Mouse (Mus musculus): ENCODE results near the gene Rangrf. TPM values are rescaled to one million over a fixed set of nuclear protein-coding genes. Genes with fewer than 3 reads are reported as not detected.
"Not testable (repeated sequence)": the region's sequence is repeated elsewhere in the genome, so short reads cannot be mapped to it uniquely, and the experiment has no call there.

Gene Rangrf
- 87.2 and 120 TPM in 2 replicates for total RNA-seq (2014; fragmentation: Nextera tagmentation)
- total RNA-seq (2017), result 47.6 and 56.5 TPM in 2 replicates

DNA sequence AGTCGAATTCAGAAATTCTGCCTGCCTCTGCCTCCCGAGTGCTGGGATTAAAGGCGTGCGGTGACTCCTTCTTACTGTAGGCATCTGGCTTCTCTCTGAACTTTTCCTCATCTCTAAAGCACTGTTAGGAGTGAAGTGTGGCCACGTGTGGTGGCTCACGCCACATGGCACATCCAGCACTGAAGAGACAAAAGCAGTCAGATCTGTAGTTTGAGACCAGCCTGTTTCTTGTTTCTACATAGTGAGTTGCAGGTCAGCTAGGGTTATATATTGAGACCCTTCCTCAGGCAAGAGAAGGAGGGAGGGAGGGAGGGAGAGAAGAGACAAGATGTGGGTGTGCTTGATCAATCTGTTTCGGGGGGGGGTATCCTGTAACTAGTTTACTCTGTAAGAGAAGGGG is at the start of gene Rangrf:
Gene Rangrf (minus strand): TSS at position 101 of the 400 bp plus-strand sequence.
- ATAC-seq (replicated peaks; ENCODE audit: poor library complexity, severe bottlenecking), result no peak

DNA sequence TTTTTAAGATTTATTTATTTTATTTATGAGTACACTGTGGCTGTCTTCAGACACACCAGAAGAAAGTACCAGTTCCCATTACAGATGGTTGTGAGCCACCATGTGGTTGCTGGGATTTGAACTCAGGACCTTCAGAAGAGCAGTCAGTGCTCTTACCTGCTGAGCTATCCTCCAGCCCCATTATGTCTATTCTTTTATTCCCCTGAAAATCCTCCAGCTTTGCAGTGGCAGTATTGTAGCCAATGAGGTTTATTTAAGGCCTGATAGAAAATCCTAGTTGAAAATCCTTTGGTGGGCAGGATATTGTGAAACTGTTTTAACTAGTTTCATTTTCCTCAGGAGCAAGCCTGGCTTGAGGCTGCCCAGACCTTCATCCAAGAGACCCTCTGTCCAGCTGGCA is 45.7 kb upstream of the Rangrf start:
- no peak for ATAC-seq (replicated peaks; ENCODE audit: poor library complexity, severe bottlenecking)

DNA sequence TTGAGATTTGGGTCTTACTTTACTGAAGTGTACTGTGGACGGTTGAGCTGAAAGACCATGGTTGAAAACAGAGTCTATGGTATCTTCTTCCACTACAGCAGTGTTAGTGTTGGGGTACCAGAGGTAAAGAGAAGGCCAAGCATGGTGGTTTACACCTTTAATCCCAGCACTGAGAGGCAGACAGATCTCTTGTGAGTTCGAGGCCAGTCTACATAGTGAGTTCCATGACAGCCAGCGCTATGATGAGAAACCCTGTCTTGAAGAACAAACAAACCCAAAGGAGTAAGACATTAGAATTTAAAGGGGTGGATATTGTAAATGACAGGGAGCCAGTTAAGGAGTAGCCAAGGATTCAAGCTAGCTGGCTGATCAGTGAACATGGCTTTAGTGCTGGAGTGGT is 41.8 kb upstream of the Rangrf start:
- no peak for ATAC-seq (replicated peaks; ENCODE audit: poor library complexity, severe bottlenecking)

DNA sequence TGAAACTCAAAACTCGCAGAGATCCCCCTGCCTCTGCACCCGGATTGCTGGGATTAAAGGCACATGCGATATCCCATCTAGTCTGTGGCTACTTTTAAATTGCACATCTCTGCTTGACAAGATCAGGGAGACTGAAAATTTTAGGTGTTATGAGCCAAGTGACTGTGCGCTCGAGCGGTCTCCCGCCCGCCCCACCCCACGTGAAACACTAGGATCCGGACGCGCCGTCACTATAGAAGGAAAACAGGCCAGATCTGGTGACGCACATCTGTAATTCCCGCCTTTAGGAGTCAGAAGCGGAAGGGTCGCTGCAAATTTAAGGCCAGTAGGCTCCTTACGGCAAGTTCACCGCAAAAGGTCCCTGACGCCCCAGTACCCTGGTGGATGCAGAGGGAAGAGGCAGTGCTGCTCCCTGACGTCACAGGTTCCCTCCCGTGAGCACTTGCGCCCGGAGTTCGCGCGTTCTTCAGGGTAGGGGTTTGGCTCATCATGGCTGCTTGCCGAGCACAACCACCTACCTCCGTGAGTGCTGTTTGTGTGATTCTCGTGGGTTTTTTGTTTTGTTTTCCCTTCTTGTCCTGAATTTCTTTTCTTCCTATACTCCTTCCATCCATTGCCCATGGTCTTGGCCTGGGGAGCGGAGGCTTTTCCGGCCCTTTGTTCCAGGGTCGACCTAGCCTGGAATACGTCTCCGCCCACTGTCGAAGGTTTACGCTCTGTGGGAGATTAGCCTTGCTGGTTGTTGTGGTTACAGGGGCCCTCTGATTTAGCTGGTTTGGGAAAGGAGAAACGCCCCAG is 40.9 kb upstream of the Rangrf start, which contains the start of gene Ctc1:
Gene Ctc1 (plus strand): TSS at position 268 of the 798 bp plus-strand sequence.
- peak; percentile 95 for ATAC-seq (replicated peaks; ENCODE audit: poor library complexity, severe bottlenecking)

DNA sequence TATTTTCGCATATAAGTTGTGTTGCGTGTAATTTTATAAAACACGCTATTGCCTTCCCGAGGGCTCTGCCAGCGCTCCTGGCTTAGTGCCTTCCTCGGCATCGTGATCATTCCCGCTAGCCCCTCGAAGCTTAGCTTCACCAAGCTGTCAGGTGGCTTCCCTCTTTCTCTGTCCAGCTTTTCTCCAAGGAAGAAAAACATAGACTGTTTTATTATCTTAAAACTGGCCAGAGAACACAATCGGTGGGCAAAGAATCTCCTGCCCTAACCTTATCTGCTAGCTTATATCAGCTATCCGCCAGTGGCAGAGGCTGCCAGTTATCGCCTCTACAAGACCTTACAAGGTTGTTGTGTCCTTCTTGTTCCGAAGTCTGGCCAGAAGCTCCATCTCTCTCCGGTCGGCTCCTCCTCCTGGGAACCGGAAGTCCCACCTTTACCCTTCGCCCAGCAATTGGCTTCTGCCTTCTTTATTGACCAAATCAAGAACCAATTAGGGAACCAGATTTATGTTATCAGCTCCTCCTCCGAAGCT is 37.2 kb upstream of the Rangrf start:
- ATAC-seq (replicated peaks; ENCODE audit: poor library complexity, severe bottlenecking), result peak; percentile 56

DNA sequence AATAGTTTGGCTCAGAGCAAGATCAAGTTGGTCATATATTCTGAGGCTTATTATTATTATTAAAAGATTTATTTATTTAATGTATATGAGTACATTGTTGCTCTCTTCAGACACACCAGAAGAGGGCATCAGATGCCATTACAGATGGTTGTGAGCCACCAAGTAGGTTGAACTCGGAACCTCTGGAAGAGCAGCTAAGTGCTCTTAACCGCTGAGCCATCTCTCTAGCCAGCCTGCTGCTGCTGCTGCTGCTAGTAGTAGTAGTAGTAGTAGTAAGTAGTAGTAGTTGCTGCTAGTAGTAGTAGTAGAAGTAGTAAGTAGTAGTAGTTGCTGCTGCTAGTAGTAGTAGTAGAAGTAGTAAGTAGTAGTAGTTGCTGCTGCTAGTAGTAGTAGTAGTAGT is 36.5 kb upstream of the Rangrf start:
- not testable (repeated sequence) for ATAC-seq (replicated peaks; ENCODE audit: poor library complexity, severe bottlenecking)

DNA sequence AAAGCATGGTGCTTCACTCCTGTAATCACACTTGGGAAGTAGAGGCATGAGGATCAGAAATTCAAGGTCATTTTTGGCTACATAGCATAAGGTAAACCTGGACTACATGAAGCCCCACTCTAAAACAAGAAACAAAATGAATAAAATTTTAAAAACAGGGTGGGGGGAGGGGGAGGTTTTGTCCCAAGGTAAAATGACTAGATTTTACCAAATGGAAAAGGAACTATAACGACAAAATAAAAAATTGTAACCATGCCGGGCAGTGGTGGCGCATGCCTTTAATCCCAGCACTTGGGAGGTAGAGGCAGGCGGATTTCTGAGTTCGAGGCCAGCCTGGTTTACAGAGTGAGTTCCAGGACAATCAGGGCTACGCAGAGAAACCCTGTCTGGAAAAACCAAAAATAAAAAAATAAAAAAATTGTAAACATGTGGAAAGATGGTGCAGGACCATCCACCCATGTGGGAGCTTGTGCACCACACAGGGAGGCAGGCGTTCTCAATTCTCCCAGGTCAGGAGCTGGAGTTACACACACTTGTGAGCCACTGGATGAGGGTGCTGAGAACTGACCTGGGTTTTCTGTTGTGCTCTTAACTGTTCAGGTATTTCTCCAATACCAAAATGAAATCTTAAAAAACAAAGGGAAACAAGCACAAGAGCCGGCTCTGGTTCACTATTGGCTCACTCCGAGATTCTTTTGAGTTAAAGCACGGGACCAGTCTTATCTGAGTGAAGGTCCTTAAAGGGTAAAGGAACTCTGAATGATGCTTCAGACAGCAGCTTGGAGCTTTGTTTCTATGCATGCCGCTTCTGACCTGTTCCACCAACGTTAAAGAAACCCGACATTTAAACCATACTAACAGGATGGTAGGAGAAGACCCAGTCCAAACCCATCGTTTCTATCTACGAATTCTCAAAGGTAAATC is 35.7 kb upstream of the Rangrf start:
- no peak for ATAC-seq (replicated peaks; ENCODE audit: poor library complexity, severe bottlenecking)

DNA sequence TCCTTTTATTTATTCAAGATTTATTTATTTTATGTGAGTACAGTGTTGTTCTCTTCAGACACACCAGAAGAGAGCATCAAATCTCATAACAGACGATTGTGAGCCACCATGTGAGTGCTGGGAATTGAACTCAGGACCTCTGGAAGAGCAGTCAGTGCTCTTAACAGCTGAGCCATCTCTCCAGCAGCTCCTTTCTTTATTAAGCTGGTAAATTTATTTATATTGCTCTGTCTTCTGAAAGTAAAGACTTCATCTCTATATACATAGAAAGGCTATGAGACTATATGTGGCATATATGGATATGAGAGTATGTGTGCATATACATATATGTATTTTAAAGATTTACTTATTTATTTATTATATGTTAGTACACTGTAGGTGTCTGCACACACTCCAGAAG is 34.5 kb upstream of the Rangrf start:
- no peak for ATAC-seq (replicated peaks; ENCODE audit: poor library complexity, severe bottlenecking)

DNA sequence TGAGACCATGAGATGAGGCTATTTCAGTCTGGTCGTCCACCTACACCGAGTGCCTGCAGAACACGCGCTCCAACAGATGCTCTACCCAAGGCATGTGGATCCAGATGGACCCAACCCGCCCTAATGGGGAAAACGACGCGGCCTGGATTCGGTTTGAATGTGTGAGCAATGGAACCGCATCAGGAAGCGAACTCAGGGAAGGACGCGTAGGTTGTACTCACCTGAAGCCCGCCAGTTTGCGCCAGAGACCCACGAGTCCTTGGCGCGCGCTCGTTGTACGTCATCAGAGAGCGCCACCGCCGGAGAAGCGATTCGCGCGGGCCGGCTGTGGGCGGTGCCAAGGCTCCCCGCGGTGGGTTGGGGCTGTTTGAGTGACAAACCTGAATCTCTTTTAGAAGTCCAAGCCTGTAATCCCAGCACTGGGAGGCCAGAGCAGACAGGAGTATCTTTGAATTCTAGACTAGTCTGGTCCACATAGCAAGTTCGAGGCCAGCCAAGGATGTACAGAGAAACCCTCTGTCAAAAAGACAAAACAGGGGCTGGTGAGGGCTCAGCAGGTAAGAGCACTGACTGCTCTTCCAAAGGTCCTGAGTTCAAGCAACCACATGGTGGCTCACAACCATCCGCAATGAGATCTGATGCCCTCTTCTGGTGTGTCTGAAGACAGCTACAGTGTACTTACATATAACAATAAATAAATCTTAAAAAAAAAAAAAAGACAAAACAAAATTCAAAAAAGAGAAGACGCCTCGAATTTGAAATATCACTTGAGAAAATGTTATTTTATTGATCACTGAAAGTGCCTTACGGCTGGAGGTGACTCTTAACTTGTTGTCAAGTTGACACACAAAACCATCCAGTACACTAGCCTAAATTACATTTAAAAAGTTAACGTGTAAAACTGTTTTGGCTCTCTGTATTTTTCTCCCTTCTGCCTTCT is 33.5 kb upstream of the Rangrf start, which contains the start of gene Pfas:
Gene Pfas (minus strand): TSS at position 279 of the 940 bp plus-strand sequence.
- ATAC-seq (replicated peaks; ENCODE audit: poor library complexity, severe bottlenecking), result peak; percentile 94

DNA sequence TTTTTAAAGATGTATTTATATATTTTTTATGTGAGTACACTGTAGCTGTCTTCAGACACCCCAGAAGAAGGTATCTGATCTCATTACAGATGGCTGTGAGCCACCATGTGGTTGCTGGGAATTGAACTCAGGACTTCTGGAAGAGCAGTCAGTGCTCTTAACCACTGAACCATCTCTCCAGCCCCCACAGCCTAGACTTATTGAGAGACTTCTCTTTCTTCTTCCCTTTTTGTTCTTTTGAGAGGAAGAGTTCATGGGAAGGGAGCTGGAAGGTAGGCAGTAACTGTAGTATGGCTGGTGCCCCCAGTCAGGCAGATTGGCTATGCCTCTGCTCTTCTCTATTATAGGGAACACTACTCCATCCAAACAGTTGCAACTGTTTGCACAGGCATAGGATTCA is 31.6 kb upstream of the Rangrf start:
- not testable (repeated sequence) for ATAC-seq (replicated peaks; ENCODE audit: poor library complexity, severe bottlenecking)

DNA sequence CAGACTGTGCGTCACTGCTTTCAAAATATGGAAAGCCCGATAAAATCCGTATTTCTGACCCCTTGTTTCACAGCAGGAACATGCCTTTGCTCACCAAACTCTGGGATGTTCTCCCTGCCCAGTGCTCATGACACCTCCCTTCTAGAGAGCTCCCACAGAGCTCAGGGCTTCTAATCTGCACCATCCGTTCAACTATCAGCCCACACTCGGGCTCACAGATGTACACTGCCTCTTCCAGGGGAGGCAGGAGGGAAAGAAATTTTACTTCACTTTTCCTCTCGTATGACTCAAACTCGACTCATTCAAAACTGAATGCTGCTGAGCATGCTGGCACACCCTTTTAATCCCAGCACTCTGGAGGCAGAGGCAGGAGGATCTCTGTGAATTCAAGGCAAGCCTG is 30.2 kb upstream of the Rangrf start:
- no peak for ATAC-seq (replicated peaks; ENCODE audit: poor library complexity, severe bottlenecking)

DNA sequence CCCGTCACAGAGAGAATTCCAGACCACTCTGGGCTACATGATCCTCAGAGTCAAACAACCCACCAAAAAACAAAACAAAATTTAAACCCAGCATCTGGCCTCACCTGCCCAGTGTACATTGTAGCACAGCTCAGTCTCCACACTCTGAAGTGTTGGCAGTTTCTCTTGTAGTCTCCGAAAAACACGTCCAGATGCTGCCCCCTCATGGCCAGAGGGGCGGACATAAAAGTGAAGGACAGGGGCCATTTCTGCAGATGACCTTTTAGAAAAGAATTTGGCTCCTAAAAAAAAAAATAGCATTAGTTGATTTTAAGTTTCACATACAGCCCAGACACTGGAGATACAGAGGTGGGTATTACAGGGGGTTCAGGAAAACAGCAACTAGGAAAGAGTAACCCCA is 28.6 kb upstream of the Rangrf start:
- no peak for ATAC-seq (replicated peaks; ENCODE audit: poor library complexity, severe bottlenecking)

DNA sequence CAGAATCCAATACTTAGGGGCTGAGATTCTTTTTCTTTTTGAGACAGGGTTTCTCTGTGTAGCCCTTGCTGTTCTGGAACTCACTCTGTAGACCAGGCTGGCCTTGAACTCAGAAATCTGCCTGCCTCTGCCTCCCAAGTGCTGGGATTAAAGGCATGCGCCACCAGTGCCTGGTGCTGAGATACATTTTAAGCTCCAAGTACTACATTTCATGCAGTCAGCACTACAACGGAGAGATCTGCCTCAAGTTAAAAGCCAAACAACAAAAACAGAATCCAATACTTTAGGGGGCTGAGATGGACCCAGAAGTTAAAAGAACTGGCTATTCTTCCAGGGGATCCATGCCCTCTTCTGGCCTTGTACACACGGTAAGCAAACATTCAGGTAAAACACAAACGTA is 27.8 kb upstream of the Rangrf start:
- not testable (repeated sequence) for ATAC-seq (replicated peaks; ENCODE audit: poor library complexity, severe bottlenecking)

DNA sequence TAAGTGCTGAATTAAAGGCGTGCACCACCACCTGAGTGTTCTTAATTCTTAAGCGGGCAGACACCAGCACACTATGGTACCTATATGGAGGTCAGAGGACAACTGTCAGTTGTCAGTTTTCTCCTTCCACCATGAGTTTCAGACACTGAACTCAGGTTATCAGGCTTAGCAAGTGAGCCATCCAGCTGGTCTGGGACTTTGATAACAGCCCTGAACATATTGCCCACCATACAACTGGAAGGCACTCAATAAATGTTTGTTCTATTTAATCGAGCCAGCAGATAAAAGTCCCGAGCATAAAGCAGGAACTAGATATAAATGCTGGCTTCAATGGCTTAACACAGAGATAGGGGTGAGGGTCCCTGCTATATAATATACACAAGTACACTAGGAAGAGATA is 22.1 kb upstream of the Rangrf start:
- no peak for ATAC-seq (replicated peaks; ENCODE audit: poor library complexity, severe bottlenecking)

DNA sequence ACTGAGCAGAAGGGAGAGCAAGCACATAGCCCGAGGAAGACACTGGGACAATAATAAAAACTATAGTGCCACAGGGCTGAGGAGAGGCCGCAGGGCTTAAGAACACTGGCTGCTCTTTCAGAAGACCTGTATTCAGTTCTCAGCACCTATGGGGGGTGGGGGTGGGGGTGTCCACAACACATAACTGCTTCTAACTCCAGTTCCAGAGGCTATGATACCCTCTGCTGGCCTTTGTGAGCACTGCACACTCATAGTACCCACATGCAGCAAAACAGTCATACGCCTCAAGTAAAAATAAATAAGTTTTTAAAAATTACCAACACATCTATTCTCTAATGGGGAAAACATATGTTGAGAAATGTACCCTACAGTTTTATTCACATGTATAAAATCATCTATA is 19.4 kb upstream of the Rangrf start:
- peak; percentile 48; the same call in 1 of the 2 replicates for ATAC-seq (replicated peaks; ENCODE audit: poor library complexity, severe bottlenecking)

DNA sequence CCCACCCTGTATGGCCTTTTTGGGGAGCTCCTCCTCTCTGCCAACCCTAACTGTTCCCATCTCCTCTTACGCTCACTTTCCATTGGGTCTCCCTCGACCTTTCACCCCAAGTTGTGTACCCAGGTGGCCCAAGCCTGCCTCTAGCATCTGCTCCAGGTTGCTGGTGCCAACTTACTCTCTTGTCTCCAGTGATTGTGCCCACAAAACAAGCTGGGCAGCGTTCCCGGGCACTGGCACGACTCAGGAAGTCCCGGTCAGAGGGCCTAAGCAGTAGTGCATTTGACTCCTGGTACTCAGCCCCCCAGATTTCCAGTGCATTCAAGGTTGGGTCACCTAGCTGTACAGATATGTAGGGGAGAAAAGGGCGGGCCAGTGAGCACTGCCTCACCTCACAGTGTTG is 18.1 kb upstream of the Rangrf start:
- ATAC-seq (replicated peaks; ENCODE audit: poor library complexity, severe bottlenecking), result no peak

DNA sequence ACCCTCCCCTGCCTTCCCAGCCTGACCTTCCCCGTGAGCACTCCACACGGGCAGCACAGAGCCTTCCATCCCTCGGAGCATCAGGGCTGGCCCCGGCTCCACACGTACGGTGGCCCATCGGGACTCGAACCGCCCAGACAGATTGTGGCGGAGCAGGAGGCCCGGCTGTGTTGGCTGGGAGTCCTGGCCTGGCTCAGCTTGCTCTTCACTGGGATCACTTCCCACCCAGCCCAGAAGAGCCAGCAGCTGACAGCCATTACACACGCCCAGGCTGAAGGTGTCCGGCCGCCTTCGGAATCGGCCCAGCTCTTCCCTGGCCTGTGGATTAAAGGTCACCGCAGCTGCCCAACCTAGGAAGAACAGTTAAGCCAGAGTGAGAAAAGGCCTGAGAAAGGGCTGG is 13.4 kb upstream of the Rangrf start:
- ATAC-seq (replicated peaks; ENCODE audit: poor library complexity, severe bottlenecking), result no peak

DNA sequence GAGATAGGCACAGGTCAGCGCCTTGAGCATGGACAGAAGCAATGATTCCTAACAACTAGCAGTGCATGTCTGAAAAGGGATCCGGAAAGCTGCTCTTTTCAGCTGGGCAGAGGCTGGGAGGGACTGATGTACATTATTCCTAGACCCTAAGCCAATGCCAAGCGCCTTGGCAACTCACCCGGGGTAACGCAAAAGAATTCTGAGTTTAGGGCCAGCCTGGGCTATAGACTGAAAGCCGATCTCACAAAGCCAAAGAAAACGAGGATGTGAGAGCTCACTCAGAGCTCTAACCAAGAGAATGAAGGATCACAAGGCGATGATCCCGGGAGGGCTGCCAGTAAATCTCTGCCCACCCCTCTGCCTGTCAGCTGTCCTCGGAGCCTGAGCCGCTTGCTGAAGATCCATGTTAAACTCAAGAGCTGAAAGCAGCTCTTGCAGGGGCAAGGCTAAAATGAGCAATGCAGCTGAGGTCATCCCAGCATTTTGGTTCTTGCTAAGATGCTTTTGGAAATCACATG is 12.4 kb upstream of the Rangrf start:
- no peak for ATAC-seq (replicated peaks; ENCODE audit: poor library complexity, severe bottlenecking)

DNA sequence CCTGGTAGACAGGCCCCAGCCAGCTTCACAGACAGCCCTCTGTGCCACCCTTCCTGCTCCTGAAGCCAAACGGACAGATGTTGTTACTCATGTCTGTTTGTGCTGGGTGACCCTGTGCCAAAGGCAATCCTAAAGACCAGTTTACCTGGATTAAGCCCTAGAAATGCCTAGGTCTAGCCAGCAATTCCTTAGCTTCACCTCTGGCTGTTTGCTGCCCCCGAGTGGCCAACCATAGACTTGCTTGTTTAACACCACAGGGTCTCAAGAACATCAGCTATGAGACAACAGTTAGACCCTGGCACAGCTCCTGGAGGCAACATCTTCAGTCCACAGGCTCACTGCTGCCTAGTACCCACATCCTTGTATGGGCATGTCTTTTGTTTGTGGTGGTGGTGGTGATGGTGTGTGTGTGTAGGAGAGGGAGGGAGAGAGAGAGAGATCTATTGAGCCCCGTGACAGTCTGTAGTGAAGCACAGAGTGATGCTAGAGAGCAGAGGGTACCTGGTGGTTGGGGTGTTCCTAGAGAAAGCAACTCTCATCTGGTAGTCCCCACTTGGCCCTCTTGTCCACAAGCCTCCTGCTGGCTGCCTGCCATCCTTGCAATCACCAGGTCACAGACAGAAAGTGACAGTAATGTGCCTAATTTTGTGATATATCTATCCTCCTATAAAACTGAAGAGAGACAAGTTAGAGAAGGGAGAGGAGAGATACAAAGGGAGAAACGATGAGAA is 7.8 kb upstream of the Rangrf start:
- ATAC-seq (replicated peaks; ENCODE audit: poor library complexity, severe bottlenecking), result peak; percentile 70

Measured in granulocyte monocyte progenitor cell, adult 5-6 weeks (primary cell).